Mouse (Mus musculus) cortical plate, adult 2 months (tissue): ENCODE data around the gene Npas2. TPM values are rescaled to one million over a fixed set of nuclear protein-coding genes. Genes with fewer than 3 reads are reported as not detected.

Experiments
- H3K27ac ChIP-seq: fragments of 200-500 bp; 2 replicates; pipeline ENCODE4 v1.5.1; 2012; ENCODE audit warnings: low read length, control low read depth, inconsistent platforms; ENCODE audit not compliant: insufficient read depth
- H3K4me1 ChIP-seq: fragments of 200-500 bp; 2 replicates; pipeline ENCODE4 v1.6.1; 2011; ENCODE audit warnings: low read length; ENCODE audit not compliant: control insufficient read depth, insufficient read depth
- H3K4me3 ChIP-seq: fragments of 200-500 bp; 2 replicates; pipeline ENCODE4 v1.5.1; 2011; ENCODE audit warnings: mild to moderate bottlenecking, low read length, control low read depth; ENCODE audit not compliant: insufficient read depth
- CTCF ChIP-seq: fragments of 200-500 bp; IDR thresholded peaks from 2 replicates; pipeline ENCODE4 v1.5.1; 2011; ENCODE audit warnings: mild to moderate bottlenecking, control low read depth, low read length; ENCODE audit not compliant: insufficient read depth; ENCODE audit errors: extremely low read depth
- POLR2A ChIP-seq: fragments of 200-500 bp; IDR thresholded peaks from 2 replicates; pipeline ENCODE4 v1.6.1; 2011; ENCODE audit warnings: mild to moderate bottlenecking, low read length, control low read depth; ENCODE audit not compliant: insufficient read depth; ENCODE audit errors: extremely low read depth
- polyA plus RNA-seq: library from polyadenylated mRNA; depleted of rRNA; stranded (reverse); fragments of >200 nt; gene quantifications from 2 replicates; pipeline ENCODE4 v1.2.3, GENCODE M21; 2012

Gene Npas2
- polyA plus RNA-seq, 1 experiment, result 22.9 TPM

DNA sequence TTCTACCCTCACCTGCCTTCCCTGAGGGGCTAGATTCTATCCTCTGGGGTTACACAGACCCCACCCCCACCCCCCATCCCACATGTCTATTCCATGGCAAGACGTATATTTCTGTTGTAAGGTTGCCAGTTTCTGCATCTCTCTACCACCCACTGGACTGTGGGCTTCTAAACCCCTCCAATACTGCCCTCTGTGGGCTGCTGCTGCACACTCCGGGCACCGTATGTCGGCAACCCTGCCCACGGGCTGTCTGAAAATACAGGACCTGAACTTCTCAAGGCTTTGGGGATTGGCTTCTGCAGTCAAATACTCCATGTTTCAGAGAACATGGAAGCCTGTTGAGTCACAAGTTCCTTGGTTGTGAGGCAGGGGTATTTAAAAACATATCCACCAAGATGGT is 17.4 kb downstream of the Npas2 start:
- peaks cover 2% of the 10 kb centered on the region; the same call in 1 of the 2 replicates for H3K4me1 ChIP-seq
- no peak overlapping the region for H3K27ac ChIP-seq
- no peak overlapping the region for H3K4me3 ChIP-seq
- TF ChIP-seq POLR2A (no peak), CTCF (no peak)

DNA sequence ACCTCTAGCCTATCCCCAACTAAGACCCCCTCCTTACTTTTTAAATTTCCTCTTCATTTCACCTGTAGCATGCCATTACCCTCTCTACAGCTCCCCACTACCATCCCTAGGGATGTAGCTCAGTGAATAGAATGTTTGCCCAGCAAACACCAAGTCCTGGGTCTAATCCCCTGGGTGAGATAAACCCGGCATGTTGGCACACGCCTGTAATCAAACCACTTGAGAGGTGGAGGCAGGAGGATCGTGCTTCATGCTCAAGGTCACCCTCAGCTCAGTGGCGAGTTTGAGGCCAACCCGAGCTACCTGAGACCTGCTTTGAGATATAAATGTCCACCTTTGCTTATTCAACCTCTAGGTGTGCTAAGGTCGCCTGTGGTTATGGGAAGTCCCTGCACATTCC is 19.5 kb downstream of the Npas2 start:
- no peak overlapping the region for H3K27ac ChIP-seq
- TF ChIP-seq CTCF (no peak), POLR2A (no peak)
- no peak overlapping the region for H3K4me3 ChIP-seq
- H3K4me1 ChIP-seq, result peaks cover 1% of the 10 kb centered on the region; the same call in 1 of the 2 replicates

DNA sequence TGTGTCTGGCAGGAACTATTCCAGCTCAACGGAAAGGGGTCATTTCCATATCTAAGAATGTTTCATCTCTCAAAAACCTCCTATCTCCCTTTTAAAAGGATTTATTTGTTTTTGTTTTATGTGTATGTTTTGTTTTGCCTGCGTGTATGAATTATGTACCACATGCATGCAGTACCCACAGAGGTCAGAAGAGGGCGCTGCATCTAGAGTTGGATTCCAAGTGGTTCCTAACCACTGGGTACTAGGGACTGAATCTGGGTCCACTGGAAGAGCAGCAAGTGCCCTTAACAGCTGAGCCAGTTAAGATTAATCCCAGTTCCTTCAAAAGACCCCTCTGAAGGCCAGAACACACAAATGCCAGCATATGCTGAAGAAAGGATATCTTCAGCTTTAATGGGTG is 24.1 kb downstream of the Npas2 start:
- Histone ChIP-seq H3K4me3 (no peak overlapping the region), H3K27ac (no peak overlapping the region), H3K4me1 (peaks cover 1% of the 10 kb centered on the region; the same call in 1 of the 2 replicates)
- TF ChIP-seq CTCF, result peak; percentile 37
- TF ChIP-seq POLR2A, result no peak

DNA sequence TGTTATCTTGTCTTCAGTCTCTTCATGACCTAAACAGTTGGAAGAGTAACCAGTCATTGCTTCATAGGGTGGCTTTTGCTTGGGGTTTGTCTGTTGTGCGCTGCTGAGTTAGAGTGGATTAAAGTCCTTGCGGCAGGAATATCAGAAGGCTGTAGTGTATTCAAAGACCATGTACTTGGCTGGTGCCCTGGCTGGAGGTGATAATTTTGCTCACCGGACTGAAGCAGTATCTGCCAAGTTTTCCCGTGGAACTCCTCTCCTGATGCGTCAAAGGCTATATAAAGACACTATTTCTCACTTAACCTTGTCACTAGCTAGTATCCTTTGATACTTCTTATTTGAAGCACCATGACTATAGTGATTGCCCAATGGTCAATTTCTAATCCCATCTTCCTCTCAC is 34.9 kb downstream of the Npas2 start:
- H3K27ac ChIP-seq, result no peak overlapping the region
- no peak for TF ChIP-seq POLR2A
- TF ChIP-seq CTCF, result no peak
- H3K4me3 ChIP-seq, result no peak overlapping the region
- H3K4me1 ChIP-seq, result peaks cover 6% of the 10 kb centered on the region; the same call in 1 of the 2 replicates

DNA sequence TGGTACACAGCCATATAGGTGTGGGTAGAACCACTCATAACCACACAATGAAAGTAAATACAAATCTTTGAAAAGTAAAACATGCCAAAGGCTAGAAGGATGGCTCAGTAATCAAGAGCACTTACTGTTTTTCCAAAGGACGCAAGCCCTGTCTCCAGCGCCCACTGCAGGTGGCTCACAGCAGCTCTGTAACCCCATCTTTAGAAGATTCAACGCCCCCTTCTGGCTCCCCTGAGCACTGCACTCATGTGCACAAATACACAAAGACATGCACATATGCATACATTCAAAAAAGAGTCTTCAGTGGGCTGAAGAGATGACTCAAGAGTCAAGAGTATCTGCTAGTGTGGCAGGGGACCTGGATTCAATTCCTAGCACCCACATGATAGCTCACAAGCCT is 36.5 kb downstream of the Npas2 start:
- no peak for TF ChIP-seq POLR2A
- 0 out of 2 replicates have a peak, but pooled peaks have one; percentile 1 for TF ChIP-seq CTCF
- no peak overlapping the region for H3K27ac ChIP-seq
- H3K4me3 ChIP-seq, result no peak overlapping the region
- H3K4me1 ChIP-seq, result peaks cover 6% of the 10 kb centered on the region; the same call in 1 of the 2 replicates

DNA sequence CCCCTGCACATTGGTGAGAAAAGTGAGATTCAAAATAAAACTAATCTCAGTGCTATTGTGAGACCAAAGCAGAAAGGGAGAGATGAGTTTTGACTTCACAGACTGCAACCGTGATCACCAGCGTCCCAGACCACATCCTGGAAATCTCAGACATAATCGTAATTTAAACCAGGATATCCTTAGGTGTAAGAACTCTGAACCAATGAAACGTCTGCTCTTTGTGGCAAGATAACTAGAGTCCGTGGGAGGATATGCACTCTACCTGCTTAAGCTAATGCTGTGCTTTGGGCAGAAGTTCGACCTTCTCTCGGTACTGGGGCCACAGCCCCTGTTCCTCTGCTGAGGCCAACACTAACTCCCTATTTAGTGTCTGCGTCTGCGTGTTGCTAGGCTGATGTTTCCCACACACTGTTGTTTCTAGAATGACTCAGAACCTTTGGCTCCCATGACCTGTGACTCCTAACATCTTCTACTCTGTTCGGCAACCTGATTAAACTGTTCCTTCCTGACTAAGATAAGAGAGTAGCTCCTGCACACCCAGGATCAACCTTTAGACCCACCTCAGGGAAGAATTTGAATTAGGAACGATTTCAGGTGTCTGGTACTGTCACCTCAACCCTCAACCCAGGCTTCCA is 41.4 kb downstream of the Npas2 start:
- Histone ChIP-seq H3K4me3 (no peak overlapping the region), H3K4me1 (peaks cover 6% of the 10 kb centered on the region; the same call in 1 of the 2 replicates), H3K27ac (no peak overlapping the region)
- no peak for TF ChIP-seq POLR2A
- TF ChIP-seq CTCF, result no peak

DNA sequence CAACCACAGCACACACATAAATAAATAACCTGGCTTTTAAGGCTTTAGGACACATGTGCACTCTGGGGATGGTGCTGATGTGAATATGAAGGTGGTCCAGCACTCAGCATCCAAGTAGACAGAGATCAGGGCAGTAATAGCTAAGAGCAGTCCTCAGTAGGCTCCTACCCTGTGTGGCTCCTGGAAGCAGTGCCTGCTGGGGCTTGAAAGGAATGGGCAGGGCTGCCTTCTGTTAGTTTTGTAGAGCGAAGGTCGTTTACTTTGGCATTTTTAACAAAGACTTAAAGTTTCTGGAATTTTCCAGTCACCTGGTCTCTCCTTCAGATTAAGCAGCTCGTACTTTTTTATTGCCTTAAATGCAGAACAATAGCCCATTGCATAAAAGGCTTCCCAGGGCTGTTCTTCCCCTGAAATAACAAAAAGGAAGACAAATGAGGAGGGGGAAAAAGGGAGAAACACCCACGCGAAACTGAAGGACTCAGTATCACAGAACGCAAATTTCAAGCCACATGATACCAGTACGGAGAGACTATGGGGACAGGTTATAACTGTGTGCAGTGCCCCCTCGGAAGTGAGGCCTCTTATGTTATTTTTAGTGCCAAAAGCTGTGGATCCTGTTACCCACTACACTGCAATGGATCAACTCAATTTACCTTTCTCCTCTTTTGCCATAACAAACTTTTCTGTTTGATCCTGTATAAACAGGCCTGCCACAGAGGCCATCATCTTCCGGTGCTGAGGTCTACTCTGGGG is 44.1 kb downstream of the Npas2 start:
- Histone ChIP-seq H3K4me1 (peaks cover 3% of the 10 kb centered on the region; the same call in 1 of the 2 replicates), H3K27ac (0 out of 2 replicates have a peak overlapping the region, but pooled peaks have one; percentile 13), H3K4me3 (no peak overlapping the region)
- TF ChIP-seq CTCF (no peak), POLR2A (no peak)

DNA sequence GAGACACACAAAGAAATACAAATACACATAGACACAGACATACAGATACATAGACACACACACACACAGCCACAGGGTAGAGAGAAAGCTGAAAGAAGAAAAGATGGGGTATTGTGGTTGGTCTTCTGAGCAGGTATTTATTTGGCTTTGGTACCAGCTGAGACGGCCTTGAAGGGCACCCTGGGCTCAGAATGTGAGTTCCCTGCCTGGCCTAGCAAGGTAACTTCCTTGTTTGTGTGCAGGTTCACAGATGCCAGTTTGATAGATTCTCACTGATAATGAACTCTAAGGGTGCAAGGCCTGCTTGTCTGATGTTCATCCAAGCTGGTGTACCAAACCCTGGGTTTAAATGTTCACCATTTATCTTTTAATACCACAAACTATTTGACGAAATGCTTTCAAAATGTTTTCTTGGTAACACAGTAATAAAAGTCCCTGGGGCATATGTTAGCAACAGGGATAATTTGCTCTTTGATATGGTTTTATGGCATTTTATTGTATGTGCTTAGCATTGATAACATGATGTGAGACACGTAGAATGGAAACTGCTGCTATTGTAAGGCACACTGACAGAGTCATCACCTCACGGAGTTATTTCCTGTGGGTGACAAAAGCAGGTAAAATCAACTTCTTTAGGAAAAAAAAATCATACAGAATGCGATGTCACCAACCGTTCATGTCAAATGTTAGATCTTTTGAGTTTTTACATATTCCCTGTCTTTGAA is 47.5 kb downstream of the Npas2 start:
- TF ChIP-seq POLR2A (no peak), CTCF (no peak)
- no peak overlapping the region for H3K27ac ChIP-seq
- no peak overlapping the region for H3K4me3 ChIP-seq
- H3K4me1 ChIP-seq, result peaks cover 3% of the 10 kb centered on the region; the same call in 1 of the 2 replicates

DNA sequence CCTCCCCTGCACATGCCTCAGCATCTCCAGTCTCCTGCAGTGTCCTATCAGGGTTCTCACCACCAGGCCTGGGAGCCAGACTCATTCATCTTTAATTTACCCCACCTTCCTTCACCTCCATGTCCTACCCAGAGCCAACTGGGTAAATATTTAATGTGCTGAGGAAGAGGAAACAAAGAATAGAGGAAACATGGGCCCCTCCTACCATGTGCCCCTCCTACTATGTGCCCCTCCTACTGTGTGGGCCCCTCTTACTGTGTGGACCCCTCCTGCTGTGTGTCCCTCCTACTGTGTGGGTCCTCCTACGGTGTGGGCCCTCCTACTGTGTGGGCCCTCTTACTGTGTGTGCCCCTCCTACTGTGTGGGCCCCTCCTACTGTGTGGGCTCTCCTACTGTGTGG is 51.2 kb downstream of the Npas2 start:
- no peak overlapping the region for H3K4me3 ChIP-seq
- peaks cover 2% of the 10 kb centered on the region for H3K4me1 ChIP-seq
- H3K27ac ChIP-seq, result no peak overlapping the region
- TF ChIP-seq CTCF (no peak), POLR2A (no peak)
